Mouse (Mus musculus) intestine, embryonic 14.5 days (tissue): ENCODE results near the gene Exo1. TPM values are rescaled to one million over a fixed set of nuclear protein-coding genes. Genes with fewer than 3 reads are reported as not detected.

Source experiments
- ATAC-seq: fragments of 200-750 bp; cut with Nextera tagmentation; replicated peaks from 2 replicates; pipeline ENCODE4 v1.8.0; 2017; ENCODE audit warnings: low read depth, moderate number of reproducible peaks, moderate TSS enrichment, moderate library complexity; ENCODE audit not compliant: low FRiP score, low TSS enrichment
- DNase-seq: peaks from one replicate; pipeline ENCODE4 v3.0.0-alpha.2; 2018; ENCODE audit warnings: low spot score
- H3K27ac ChIP-seq: fragments of 300-500 bp; sonication (generic); 2 replicates; pipeline ENCODE4 v1.5.1; 2014; ENCODE audit warnings: low read depth, mild to moderate bottlenecking, control low read depth
- H3K27me3 ChIP-seq: fragments of 300-500 bp; sonication (generic); replicated peaks from 2 replicates; pipeline ENCODE4 v1.6.1; 2014; ENCODE audit warnings: low read length, control low read depth; ENCODE audit not compliant: control insufficient read depth, insufficient read depth
- H3K36me3 ChIP-seq: fragments of 300-500 bp; sonication (generic); 2 replicates; pipeline ENCODE4 v1.6.1; 2014; ENCODE audit warnings: low read length, control low read depth; ENCODE audit not compliant: control insufficient read depth, insufficient read depth
- H3K4me1 ChIP-seq: fragments of 300-500 bp; sonication (generic); replicated peaks from 2 replicates; pipeline ENCODE4 v1.6.1; 2014; ENCODE audit warnings: low read length, control low read depth, mixed read lengths; ENCODE audit not compliant: control insufficient read depth, insufficient read depth
- H3K4me2 ChIP-seq: fragments of 300-500 bp; sonication (generic); 2 replicates; pipeline ENCODE4 v1.6.1; 2014; ENCODE audit warnings: low read length
- H3K4me3 ChIP-seq: fragments of 300-500 bp; sonication (generic); 2 replicates; pipeline ENCODE4 v1.5.1; 2014; ENCODE audit warnings: low read depth, low read length, control low read depth, mixed read lengths
- H3K9ac ChIP-seq: fragments of 300-500 bp; sonication (generic); 2 replicates; pipeline ENCODE4 v1.6.1; 2014; ENCODE audit warnings: mild to moderate bottlenecking, low read length
- H3K9me3 ChIP-seq: fragments of 300-500 bp; sonication (generic); 2 replicates; pipeline ENCODE4 v1.6.1; 2016; ENCODE audit warnings: low read length, control low read depth; ENCODE audit not compliant: control insufficient read depth
- WGBS: fragments of 180-500 bp; shearing (Covaris S2); extraction: QIAGEN DNeasy Blood & Tissue Kit; methylation state at CpG from one replicate; pipeline ENCODE4 v1.1.7; 2014; 5-methylcytosine and 5-hydroxymethylcytosine counted together
- polyA plus RNA-seq: library from polyadenylated mRNA; unstranded; fragments of >200 nt; fragmentation: Nextera tagmentation; extraction: Ambion mirVana; gene quantifications from 2 replicates; pipeline ENCODE4 v1.2.1, GENCODE M21; 2014

Exo1 gene
- polyA plus RNA-seq, 1 experiment from 2014 or later = 79.7 TPM

- Histone ChIP-seq H3K27ac (no peak overlapping the region), H3K4me3 (0 out of 2 replicates have a peak overlapping the region, but pooled peaks have one; percentile 2), H3K9me3 (no peaks in the 10 kb centered on the region), H3K36me3 (no peaks in the 10 kb centered on the region), H3K9ac (no peak overlapping the region), H3K27me3 (no peaks in the 10 kb centered on the region), H3K4me1 (no peaks in the 10 kb centered on the region), H3K4me2 (peak overlapping the region; percentile 45)
- ATAC-seq = peak; percentile 88
- WGBS = 10% methylated on average over 11 of the region's 11 CpGs
- peak; percentile 72 for DNase-seq
These were observed 55.9 kb downstream of the Exo1 start for GRCm38 (mm10) chr1:175936282-175936737.

- Histone ChIP-seq H3K27me3 (no peaks in the 10 kb centered on the region), H3K4me3 (no peak overlapping the region), H3K36me3 (no peaks in the 10 kb centered on the region), H3K27ac (no peak overlapping the region), H3K4me1 (no peaks in the 10 kb centered on the region), H3K9me3 (no peaks in the 10 kb centered on the region), H3K4me2 (no peak overlapping the region), H3K9ac (no peak overlapping the region)
- no peak for DNase-seq
- no peak for ATAC-seq
- 82% methylated on average over 3 of the region's 3 CpGs for WGBS
These were observed 58.4 kb downstream of the Exo1 start for GRCm38 (mm10) chr1:175938731-175939130.

- Histone ChIP-seq H3K4me1 (no peaks in the 10 kb centered on the region), H3K9me3 (no peaks in the 10 kb centered on the region), H3K4me3 (no peak overlapping the region), H3K36me3 (no peaks in the 10 kb centered on the region), H3K27ac (no peak overlapping the region), H3K9ac (no peak overlapping the region), H3K4me2 (no peak overlapping the region), H3K27me3 (no peaks in the 10 kb centered on the region)
- no peak for DNase-seq
- ATAC-seq = no peak
- 92% methylated on average over 7 of the region's 7 CpGs for WGBS
These were observed 62.8 kb downstream of the Exo1 start for GRCm38 (mm10) chr1:175943168-175943567.

- no peak for DNase-seq
- WGBS = 54% methylated on average over 4 of the region's 4 CpGs
These were observed 66.4 kb downstream of the Exo1 start for GRCm38 (mm10) chr1:175946718-175947315.

GRCm38 (mm10) chr1:175950421-175950820 lies 70.0 kb downstream of the Exo1 start:
- Histone ChIP-seq H3K36me3 (no peaks in the 10 kb centered on the region), H3K4me2 (no peak overlapping the region), H3K27ac (no peak overlapping the region), H3K27me3 (no peaks in the 10 kb centered on the region), H3K9me3 (no peaks in the 10 kb centered on the region), H3K4me1 (no peaks in the 10 kb centered on the region), H3K9ac (no peak overlapping the region), H3K4me3 (no peak overlapping the region)
- no peak for ATAC-seq
- DNase-seq = no peak
- WGBS = 82% methylated on average over 3 of the region's 3 CpGs

More at GRCm38 (mm10) chr1:175946718-175947315, 66.4 kb downstream of the Exo1 start:
- no peak overlapping the region for H3K9ac ChIP-seq
- H3K27ac ChIP-seq = no peak overlapping the region
- H3K27me3 ChIP-seq = no peaks in the 10 kb centered on the region
- no peak for ATAC-seq
- no peak overlapping the region for H3K4me3 ChIP-seq
- H3K4me2 ChIP-seq = no peak overlapping the region
- no peaks in the 10 kb centered on the region for H3K4me1 ChIP-seq
- H3K9me3 ChIP-seq = no peaks in the 10 kb centered on the region
- H3K36me3 ChIP-seq = no peaks in the 10 kb centered on the region

GRCm38 (mm10) chr1:175950851-175951250 lies 70.5 kb downstream of the Exo1 start:
- Histone ChIP-seq H3K4me3 (no peak overlapping the region), H3K36me3 (no peaks in the 10 kb centered on the region), H3K9me3 (no peaks in the 10 kb centered on the region), H3K27me3 (no peaks in the 10 kb centered on the region), H3K27ac (no peak overlapping the region), H3K4me1 (no peaks in the 10 kb centered on the region), H3K4me2 (no peak overlapping the region), H3K9ac (no peak overlapping the region)
- 84% methylated on average over 2 of the region's 2 CpGs for WGBS
- ATAC-seq (no peak), DNase-seq (no peak)

- Histone ChIP-seq H3K9me3 (no peaks in the 10 kb centered on the region), H3K36me3 (no peaks in the 10 kb centered on the region), H3K4me2 (no peak overlapping the region), H3K9ac (no peak overlapping the region), H3K27ac (no peak overlapping the region), H3K4me1 (no peaks in the 10 kb centered on the region), H3K27me3 (no peaks in the 10 kb centered on the region), H3K4me3 (no peak overlapping the region)
- DNase-seq (no peak), ATAC-seq (no peak)
- WGBS = 90% methylated on average over 2 of the region's 2 CpGs
These were observed 81.4 kb downstream of the Exo1 start for GRCm38 (mm10) chr1:175961786-175962185.

Other genes with a start within 250 kb of the Exo1 start
- 8.5 and 11.3 TPM in 2 replicates for gene Opn3, start 187.8 kb upstream of the Exo1 start, polyA plus RNA-seq
- gene Chml, start 187.7 kb upstream of the Exo1 start, polyA plus RNA-seq = 4.1 and 4.2 TPM in 2 replicates
- gene Wdr64, start 182.0 kb upstream of the Exo1 start, polyA plus RNA-seq = not detected in 2 replicates
- gene Gm38100, start 39.7 kb downstream of the Exo1 start, polyA plus RNA-seq = 0.14 TPM in 1 of 2 replicates, not detected in the other
- 0.85 and 0.89 TPM in 2 replicates for gene Rbm8a2, start 98.5 kb downstream of the Exo1 start, polyA plus RNA-seq